8 mouse cellular contexts compared by ENCODE assay signal in the genomic region with DNA sequence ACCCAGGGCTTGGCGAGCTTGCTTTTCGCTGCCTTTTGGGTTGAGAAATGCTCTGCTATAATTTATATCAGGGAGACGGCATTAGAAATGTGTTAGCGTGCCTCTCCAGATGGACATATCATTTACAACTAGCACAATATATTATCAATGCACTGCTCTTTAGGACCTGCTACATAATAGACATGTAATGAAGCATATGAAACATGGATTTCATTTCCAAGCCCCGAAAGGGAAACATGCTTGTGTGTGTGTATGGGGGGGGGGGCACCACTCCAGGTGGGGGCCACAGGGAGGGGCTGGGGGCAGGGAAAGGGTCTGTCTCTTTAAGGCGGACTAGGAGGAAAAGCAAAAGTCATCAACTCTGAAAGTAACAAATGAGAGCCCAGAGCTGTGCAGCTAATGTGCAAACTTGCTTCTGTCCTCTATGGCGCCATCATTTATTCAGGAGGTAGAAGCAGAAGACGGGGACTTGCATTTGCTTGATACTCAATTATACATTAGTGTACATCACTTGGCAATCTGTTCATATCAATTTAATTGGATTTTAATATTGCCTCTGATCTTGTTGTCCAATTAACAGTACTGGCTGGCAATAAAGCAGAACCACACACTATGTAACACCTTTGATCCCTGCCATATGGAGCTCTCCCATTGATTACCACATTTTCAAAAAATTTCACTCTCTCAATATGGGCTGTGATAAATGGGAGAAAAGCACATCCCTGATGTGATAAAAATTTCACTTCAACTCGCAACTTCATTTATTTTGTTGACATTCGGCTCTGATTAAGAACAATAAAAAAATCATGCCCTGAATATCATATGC.
DNase-seq lines count a peak whose midpoint lies in the region; ATAC-seq lines count a peak whose summit lies in the region.
"Had no signal": no experiment of that assay in that cellular context is flagged by ENCODE, and none has a peak within 500 bp of the region (broad histone marks: within the 10 kb centered on the region; RNA-seq: fewer than 3 reads in every experiment).

No protein-coding gene starts in this region.

- H3K36me3 ChIP-seq in embryonic facial prominence, embryonic 10.5 days (replicated peaks) = no peaks in the 10 kb centered on the region
- H3K36me3 ChIP-seq in forebrain, embryonic 10.5 days (replicated peaks) = no peaks in the 10 kb centered on the region
- no peaks in the 10 kb centered on the region for H3K36me3 ChIP-seq in hindbrain, embryonic 16.5 days (ENCODE audit: control insufficient read depth, insufficient read depth, low read length)
- no peaks in the 10 kb centered on the region for H3K36me3 ChIP-seq in midbrain, embryonic 16.5 days (ENCODE audit: control insufficient read depth, insufficient read depth, low read length)
- no peaks in the 10 kb centered on the region for H3K36me3 ChIP-seq in heart, embryonic 11.5 days (ENCODE audit: control insufficient read depth, insufficient read depth, low read length)

- DNase-seq in embryonic facial prominence, embryonic 10.5 days (ENCODE audit: low spot score) = no peak
- DNase-seq in forebrain, embryonic 10.5 days (ENCODE audit: extremely low spot score, low spot score) = no peak
- DNase-seq in spleen, postnatal 36 days (ENCODE audit: low spot score in 2 of 2) = no peak
- no peak for DNase-seq in lung, postnatal 4 days

- peaks cover 19% of the 10 kb centered on the region for H3K27me3 ChIP-seq in embryonic facial prominence, embryonic 10.5 days (replicated peaks; ENCODE audit: low read depth, poor library complexity, severe bottlenecking)
- peaks cover 64% of the 10 kb centered on the region for H3K27me3 ChIP-seq in forebrain, embryonic 10.5 days (ENCODE audit: poor library complexity, severe bottlenecking)
- 0 out of 2 replicates have a peak, but pooled peaks cover 3% of the 10 kb centered on the region for H3K27me3 ChIP-seq in hindbrain, embryonic 16.5 days (replicated peaks; ENCODE audit: control insufficient read depth, insufficient read depth, low read length)
- H3K27me3 ChIP-seq in midbrain, embryonic 16.5 days (ENCODE audit: control insufficient read depth, insufficient read depth, low read depth, low read length) = no peaks in the 10 kb centered on the region
- no peaks in the 10 kb centered on the region for H3K27me3 ChIP-seq in heart, embryonic 11.5 days (ENCODE audit: control insufficient read depth, insufficient read depth, low read length)

- WGBS in embryonic facial prominence, embryonic 10.5 days = 48% methylated on average over 10 of the region's 10 CpGs
- WGBS in forebrain, embryonic 10.5 days = 37% methylated on average over 10 of the region's 10 CpGs
- WGBS in hindbrain, embryonic 16.5 days = 24% methylated on average over 10 of the region's 10 CpGs
- 37% methylated on average over 10 of the region's 10 CpGs for WGBS in midbrain, embryonic 16.5 days
- WGBS in heart, embryonic 11.5 days (ENCODE audit: insufficient replicate concordance) = 75% methylated on average over 10 of the region's 10 CpGs

- peak overlapping the region; percentile 85 for H3K27ac ChIP-seq in embryonic facial prominence, embryonic 10.5 days (replicated peaks)
- H3K27ac ChIP-seq in forebrain, embryonic 10.5 days = peak overlapping the region; percentile 89
- peak overlapping the region; percentile 71 for H3K27ac ChIP-seq in hindbrain, embryonic 16.5 days (ENCODE audit: low read depth, low read length)
- H3K27ac ChIP-seq in midbrain, embryonic 16.5 days (ENCODE audit: low read length) = peak overlapping the region; percentile 14
- H3K27ac ChIP-seq in heart, embryonic 11.5 days (ENCODE audit: low read depth, low read length) = no peak overlapping the region
- H3K27ac ChIP-seq: left cerebral cortex, adult 2 months had no signal

- H3K4me2 ChIP-seq in hindbrain, embryonic 16.5 days (ENCODE audit: low read length) = peak overlapping the region; percentile 45
- peak overlapping the region; percentile 15 for H3K4me2 ChIP-seq in midbrain, embryonic 16.5 days (ENCODE audit: low read length)
- no peak overlapping the region for H3K4me2 ChIP-seq in heart, embryonic 11.5 days

- H3K4me3 ChIP-seq in embryonic facial prominence, embryonic 10.5 days = peak overlapping the region; percentile 37
- peak overlapping the region; percentile 37 for H3K4me3 ChIP-seq in forebrain, embryonic 10.5 days
- H3K4me3 ChIP-seq in hindbrain, embryonic 16.5 days (ENCODE audit: low read length) = no peak overlapping the region
- H3K4me3 ChIP-seq in midbrain, embryonic 16.5 days (ENCODE audit: low read depth, low read length) = no peak overlapping the region
- H3K4me3 ChIP-seq in heart, embryonic 11.5 days (ENCODE audit: low read depth, low read length) = no peak overlapping the region
- H3K4me3 ChIP-seq: left cerebral cortex, adult 2 months had no signal

- H3K9me3 ChIP-seq in embryonic facial prominence, embryonic 10.5 days = no peaks in the 10 kb centered on the region
- no peaks in the 10 kb centered on the region for H3K9me3 ChIP-seq in forebrain, embryonic 10.5 days
- no peaks in the 10 kb centered on the region for H3K9me3 ChIP-seq in hindbrain, embryonic 16.5 days (ENCODE audit: control insufficient read depth, low read length)
- H3K9me3 ChIP-seq in midbrain, embryonic 16.5 days (replicated peaks; ENCODE audit: control insufficient read depth, low read length, poor library complexity, severe bottlenecking) = no peaks in the 10 kb centered on the region
- no peaks in the 10 kb centered on the region for H3K9me3 ChIP-seq in heart, embryonic 11.5 days (replicated peaks; ENCODE audit: control insufficient read depth, low read length)

- H3K4me1 ChIP-seq in embryonic facial prominence, embryonic 10.5 days = peaks cover 51% of the 10 kb centered on the region
- H3K4me1 ChIP-seq in forebrain, embryonic 10.5 days = peaks cover 50% of the 10 kb centered on the region
- H3K4me1 ChIP-seq in hindbrain, embryonic 16.5 days (ENCODE audit: control insufficient read depth, insufficient read depth, low read depth, low read length) = peaks cover 17% of the 10 kb centered on the region
- peaks cover 28% of the 10 kb centered on the region for H3K4me1 ChIP-seq in midbrain, embryonic 16.5 days (ENCODE audit: control insufficient read depth, insufficient read depth, low read length)
- peaks cover 2% of the 10 kb centered on the region; the same call in 1 of the 2 replicates for H3K4me1 ChIP-seq in heart, embryonic 11.5 days (ENCODE audit: control insufficient read depth, insufficient read depth, low read length)

- peak; percentile 67 for ATAC-seq in hindbrain, embryonic 16.5 days
- peak; percentile 75 for ATAC-seq in midbrain, embryonic 16.5 days
- no peak for ATAC-seq in heart, embryonic 11.5 days (replicated peaks; ENCODE audit: insufficient number of reproducible peaks, low FRiP score, low TSS enrichment)

- H3K9ac ChIP-seq in hindbrain, embryonic 16.5 days (ENCODE audit: low read depth, low read length) = 0 out of 2 replicates have a peak overlapping the region, but pooled peaks have one; percentile 18
- H3K9ac ChIP-seq in midbrain, embryonic 16.5 days (ENCODE audit: low read depth, low read length) = peak overlapping the region; percentile 36; the same call in 1 of the 2 replicates
- no peak overlapping the region for H3K9ac ChIP-seq in heart, embryonic 11.5 days (ENCODE audit: low read depth, low read length)

Comparison
In these comparisons a context has a peak if more than half of its experiments do, and no peak if none do; other contexts are left out.
1. H3K4me3 ChIP-seq: peak in embryonic facial prominence, embryonic 10.5 days (single experiment) and forebrain, embryonic 10.5 days (single experiment); none in hindbrain, embryonic 16.5 days (single experiment), midbrain, embryonic 16.5 days (single experiment) and heart, embryonic 11.5 days (single experiment).